Mouse (Mus musculus) embryonic stem cell, embryonic (primary cell): ENCODE data around the gene Cldn3.

Experiments
- CTCF ChIA-PET, 4 experiments: fragments of 300-600 bp in 2 of 4; fragments of 350-600 bp in 2 of 4; sonication (Branson Sonifier 250); formaldehyde crosslinking; loops; one replicate each; lab custom pipeline; 2022; ENCODE audit warnings: inconsistent platforms in 2 of 4; lab: Charles Lee
- POLR2A ChIA-PET, 4 experiments: fragments of 300-600 bp in 2 of 4; fragments of 350-600 bp in 2 of 4; sonication (Branson Sonifier 250); formaldehyde crosslinking; loops; one replicate each; lab custom pipeline; 2022; ENCODE audit warnings: antibody characterized with exemption in 4 of 4, inconsistent platforms in 1 of 4; lab: Charles Lee

The Cldn3 gene

GRCm38 (mm10) chr5:134976577-134977250 is 9.3 kb upstream of the Cldn3 start:
- CTCF ChIA-PET, result interaction anchor here in 1 of 4 experiments (2.5 kb wide), 1 partner anchor 11 kb away, joined by 9 read pairs; no protein-coding TSS in a partner anchor
- POLR2A ChIA-PET, result interaction anchor here in 3 of 4 experiments (0.6 to 2.1 kb wide), 7 partner anchors 8 to 223 kb away, joined by 3 to 6 read pairs (median 3); partner anchors contain the start of genes Abhd11 (in 1 of the 3) and Cldn4 (in 1 of the 3)

DNA sequence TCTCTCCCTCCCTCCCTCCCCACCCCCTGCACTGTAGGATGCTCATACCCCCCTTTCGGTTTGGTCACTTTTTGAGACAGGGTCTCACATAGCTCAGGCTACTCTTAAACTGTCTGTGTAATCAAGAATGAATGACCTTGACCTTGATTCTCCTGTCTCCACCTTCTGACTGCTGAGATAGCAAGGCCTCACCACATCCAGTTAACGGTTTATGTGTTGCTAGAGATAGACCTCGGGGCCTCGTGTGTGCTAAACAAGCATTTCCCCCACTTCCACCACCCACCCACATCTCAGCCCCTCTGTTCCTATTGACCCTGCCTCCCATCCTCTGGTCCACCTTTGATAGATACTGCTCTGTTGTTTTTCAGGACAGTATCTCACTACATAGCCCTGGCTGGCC is 8.2 kb upstream of the Cldn3 start:
- CTCF ChIA-PET, result interaction anchor here in 1 of 4 experiments (0.8 to 2.5 kb wide), 2 partner anchors 12 to 86 kb away, joined by 4 to 9 read pairs; no protein-coding TSS in a partner anchor
- POLR2A ChIA-PET, result interaction anchor here in 2 of 4 experiments (0.6 to 2.1 kb wide), 2 partner anchors 31 kb away, joined by 3 to 6 read pairs; partner anchors contain the start of gene Abhd11 (in 2 of the 2)

DNA sequence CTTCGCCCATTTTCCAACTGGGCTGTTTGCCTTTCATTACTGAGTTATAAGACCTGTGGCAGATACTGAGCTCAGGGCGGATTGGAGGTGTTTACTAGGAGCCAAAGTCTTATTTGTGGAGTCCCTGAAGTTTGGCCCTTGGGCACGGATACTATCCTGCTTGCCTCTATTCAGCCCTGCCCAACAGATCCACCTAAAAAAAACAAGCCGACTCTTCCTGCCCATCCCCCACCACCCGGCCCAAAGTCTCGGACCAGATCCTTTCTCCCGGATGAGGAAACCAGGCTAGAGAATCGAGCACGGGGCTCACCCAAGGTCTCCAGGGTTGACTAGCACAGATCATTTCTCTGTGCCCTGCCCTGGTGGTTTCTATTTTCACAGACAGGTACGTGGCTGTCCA is 4.9 kb upstream of the Cldn3 start:
- ChIA-PET POLR2A (interaction anchor here in 3 of 4 experiments (0.6 to 3.0 kb wide), 13 partner anchors 15 to 127 kb away, joined by 3 to 19 read pairs (median 4); partner anchors contain the start of genes Abhd11 (in 1 of the 3) and Cldn4 (in 1 of the 3)), CTCF (interaction anchor here in 2 of 4 experiments (0.7 to 1.1 kb wide), 3 partner anchors 32 to 69 kb away, joined by 3 to 7 read pairs (median 6); no protein-coding TSS in a partner anchor)

GRCm38 (mm10) chr5:134983111-134983510 is 2.9 kb upstream of the Cldn3 start:
- ChIA-PET POLR2A (interaction anchor here in 2 of 4 experiments (0.9 to 5.2 kb wide), 8 partner anchors 10 to 38 kb away, joined by 3 to 189 read pairs (median 32); partner anchors contain the start of genes Abhd11 (in 2 of the 2) and Cldn4 (in 1 of the 2)), CTCF (no interaction called here)

- CTCF ChIA-PET, result interaction anchor here in 1 of 4 experiments (1.2 kb wide), 1 partner anchor 17 kb away, joined by 3 read pairs; no protein-coding TSS in a partner anchor
- POLR2A ChIA-PET, result interaction anchor here in 2 of 4 experiments (1.3 to 5.2 kb wide), 10 partner anchors 10 to 54 kb away, joined by 3 to 189 read pairs (median 38); partner anchors contain the start of genes Abhd11 (in 2 of the 2), Cldn4 (in 1 of the 2) and Mettl27 (in 1 of the 2)
These were observed 2.2 kb upstream of the Cldn3 start for GRCm38 (mm10) chr5:134983771-134984170.

GRCm38 (mm10) chr5:134986298-134987268 is 569 bp downstream of the Cldn3 start:
- ChIA-PET POLR2A (interaction anchor here (0.6 to 5.2 kb wide), 81 partner anchors 9 to 702 kb away, joined by 3 to 189 read pairs (median 5); partner anchors contain the start of genes Abhd11 (in 4 of the 4), Cldn4 (in 4 of the 4), Mettl27 (in 3 of the 4) and Stx1a (in 2 of the 4)), CTCF (interaction anchor here (0.6 to 4.1 kb wide), 22 partner anchors 14 to 401 kb away, joined by 3 to 47 read pairs (median 6); partner anchors contain the start of genes Abhd11 (in 2 of the 4), Cldn4 (in 1 of the 4), Mettl27 (in 1 of the 4) and Tmem270 (in 1 of the 4))

GRCm38 (mm10) chr5:134989166-134989565 is 3.2 kb downstream of the Cldn3 start:
- ChIA-PET POLR2A (interaction anchor here in 2 of 4 experiments (0.7 to 1.6 kb wide), 7 partner anchors 12 to 62 kb away, joined by 3 to 11 read pairs (median 4); partner anchors contain the start of genes Abhd11 (in 1 of the 2) and Cldn4 (in 1 of the 2)), CTCF (interaction anchor here (0.6 to 2.3 kb wide), 5 partner anchors 8 to 1684 kb away, joined by 3 to 6 read pairs (median 5); no protein-coding TSS in a partner anchor)

DNA sequence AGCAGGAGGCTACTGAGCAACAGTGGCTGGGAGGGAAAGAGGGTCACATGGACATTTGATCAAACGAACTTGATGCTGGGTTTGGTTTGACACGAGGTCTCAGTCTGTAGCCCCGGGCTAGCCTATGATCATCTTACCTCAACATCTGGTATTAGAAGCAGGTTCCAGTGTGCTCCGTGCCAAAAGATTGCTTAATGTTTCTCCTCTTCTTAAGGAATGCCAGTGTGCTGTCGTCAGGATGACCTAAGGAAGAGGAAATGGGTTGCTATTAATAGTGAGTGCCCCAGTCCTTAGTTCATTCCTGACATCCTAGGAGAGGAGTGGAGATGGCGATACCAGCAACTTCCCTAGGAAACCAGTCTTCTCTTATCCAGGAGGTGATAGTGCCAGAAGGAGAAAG is 3.7 kb downstream of the Cldn3 start:
- ChIA-PET POLR2A (interaction anchor here in 3 of 4 experiments (0.7 to 1.6 kb wide), 10 partner anchors 12 to 63 kb away, joined by 3 to 11 read pairs (median 3); partner anchors contain the start of genes Abhd11 (in 3 of the 3) and Cldn4 (in 1 of the 3)), CTCF (interaction anchor here in 2 of 4 experiments (0.6 to 2.3 kb wide), 5 partner anchors 12 to 57 kb away, joined by 3 to 6 read pairs (median 3); no protein-coding TSS in a partner anchor)

DNA sequence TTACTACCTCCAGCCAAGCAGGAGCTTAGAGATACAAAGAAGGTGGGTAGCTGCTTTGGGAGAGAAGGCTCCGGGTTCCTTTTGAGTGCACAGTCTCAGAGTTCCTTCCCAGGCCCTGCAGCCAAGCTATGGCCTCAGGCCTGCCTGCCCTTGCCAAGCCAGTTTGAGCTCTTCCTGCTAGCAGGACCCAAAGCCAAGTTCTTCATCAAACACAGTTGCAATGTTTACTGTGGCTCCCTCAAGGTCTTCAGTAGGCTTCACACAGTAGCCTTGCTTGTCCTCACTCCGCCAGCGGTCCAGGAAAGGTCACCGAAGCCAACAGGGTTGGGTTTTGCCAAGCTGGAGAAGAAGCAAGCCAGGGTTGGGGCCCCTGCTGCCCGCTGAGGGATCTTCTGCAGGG is 6.6 kb downstream of the Cldn3 start:
- POLR2A ChIA-PET, result interaction anchor here in 2 of 4 experiments (1.1 to 1.4 kb wide), 5 partner anchors 9 to 85 kb away, joined by 3 to 6 read pairs (median 3); partner anchors contain the start of gene Abhd11 (in 2 of the 2)
- CTCF ChIA-PET, result interaction anchor here in 2 of 4 experiments (0.6 to 1.2 kb wide), 4 partner anchors 17 to 121 kb away, joined by 3 to 5 read pairs (median 4); partner anchors contain the start of gene Abhd11 (in 1 of the 2)

- ChIA-PET CTCF (interaction anchor here in 2 of 4 experiments (0.6 to 0.8 kb wide), 2 partner anchors 91 to 317 kb away, joined by 3 to 4 read pairs; no protein-coding TSS in a partner anchor), POLR2A (interaction anchor here in 3 of 4 experiments (1.0 to 7.2 kb wide), 7 partner anchors 10 to 55 kb away, joined by 4 to 112 read pairs (median 30); partner anchors contain the start of genes Cldn3 (in 3 of the 3) and Abhd11 (in 2 of the 3))
These were observed 12.3 kb downstream of the Cldn3 start for GRCm38 (mm10) chr5:134998359-134998758.

DNA sequence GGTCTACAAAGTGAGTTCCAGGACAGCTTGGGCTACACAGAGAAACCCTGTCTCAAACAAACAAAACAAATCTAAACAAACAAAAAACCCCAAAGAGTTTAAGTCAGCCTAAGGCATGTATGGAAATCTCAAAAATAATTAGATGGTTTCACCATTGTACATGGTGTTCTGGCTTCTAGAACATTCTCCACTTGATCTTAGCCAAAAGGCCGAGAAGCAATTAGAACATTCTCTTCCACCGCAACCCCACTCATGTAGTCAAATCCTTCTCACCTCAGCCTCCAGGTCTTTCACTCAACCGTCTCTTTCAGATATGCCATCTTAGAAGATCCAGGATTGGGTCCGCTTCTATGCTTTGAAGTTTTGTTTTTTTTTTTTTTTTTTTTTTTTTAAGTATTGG is 13.8 kb downstream of the Cldn3 start:
- CTCF ChIA-PET, result interaction anchor here in 1 of 4 experiments (2.6 kb wide), 1 partner anchor 16 kb away, joined by 13 read pairs; no protein-coding TSS in a partner anchor
- POLR2A ChIA-PET, result interaction anchor here in 3 of 4 experiments (0.6 to 7.2 kb wide), 16 partner anchors 9 to 356 kb away, joined by 3 to 112 read pairs (median 21); partner anchors contain the start of genes Abhd11 (in 3 of the 3), Cldn3 (in 3 of the 3) and Cldn4 (in 1 of the 3)

DNA sequence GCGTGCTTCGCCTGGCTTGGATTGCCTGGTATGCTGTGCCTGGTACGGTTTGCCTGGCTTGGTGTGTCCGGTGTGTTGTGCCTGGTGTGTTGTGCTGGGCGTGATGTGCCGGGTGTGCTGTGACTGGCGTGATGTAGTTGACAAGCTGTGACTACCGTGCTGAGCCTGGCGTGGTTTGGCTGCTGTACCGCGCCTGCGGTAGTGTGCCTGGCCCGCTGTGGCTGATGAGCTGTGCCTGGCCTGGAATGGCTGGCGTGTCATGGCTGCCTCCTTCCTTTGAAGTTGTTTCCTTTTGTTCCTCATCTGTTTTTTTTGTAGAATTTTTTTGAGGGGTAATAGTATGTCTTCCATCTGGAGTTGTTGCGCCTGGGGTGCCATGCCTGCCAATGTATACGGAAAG is 14.7 kb downstream of the Cldn3 start:
- ChIA-PET POLR2A (interaction anchor here (0.6 to 7.2 kb wide), 53 partner anchors 8 to 962 kb away, joined by 3 to 112 read pairs (median 5); partner anchors contain the start of genes Abhd11 (in 3 of the 4), Cldn3 (in 3 of the 4), Cldn4 (in 3 of the 4) and Mettl27 (in 2 of the 4)), CTCF (interaction anchor here (0.6 to 2.6 kb wide), 23 partner anchors 8 to 99 kb away, joined by 3 to 16 read pairs (median 4); partner anchors contain the start of genes Abhd11 (in 2 of the 4), Cldn3 (in 1 of the 4), Mettl27 (in 1 of the 4) and Vps37d (in 1 of the 4))

GRCm38 (mm10) chr5:135001309-135001708 is 15.3 kb downstream of the Cldn3 start:
- POLR2A ChIA-PET, result interaction anchor here (0.6 to 7.2 kb wide), 57 partner anchors 8 to 961 kb away, joined by 3 to 112 read pairs (median 4); partner anchors contain the start of genes Abhd11 (in 3 of the 4), Cldn3 (in 3 of the 4), Cldn4 (in 3 of the 4) and Mettl27 (in 2 of the 4)
- CTCF ChIA-PET, result interaction anchor here (0.6 to 2.6 kb wide), 27 partner anchors 7 to 147 kb away, joined by 3 to 16 read pairs (median 4); partner anchors contain the start of genes Abhd11 (in 2 of the 4), Cldn3 (in 1 of the 4), Mettl27 (in 1 of the 4) and Vps37d (in 1 of the 4)

GRCm38 (mm10) chr5:135002151-135002550 is 16.1 kb downstream of the Cldn3 start:
- ChIA-PET POLR2A (interaction anchor here in 3 of 4 experiments (0.7 to 7.2 kb wide), 37 partner anchors 7 to 709 kb away, joined by 3 to 112 read pairs (median 8); partner anchors contain the start of genes Cldn3 (in 3 of the 3), Cldn4 (in 3 of the 3), Abhd11 (in 2 of the 3) and Mettl27 (in 1 of the 3)), CTCF (interaction anchor here (0.5 to 2.6 kb wide), 18 partner anchors 8 to 253 kb away, joined by 3 to 16 read pairs (median 4); partner anchors contain the start of genes Mettl27 (in 1 of the 4) and Vps37d (in 1 of the 4))
